Mouse (Mus musculus) spleen, adult 2 months (tissue): ENCODE data around the gene Clec16a.

ENCODE experiments used
- CTCF ChIP-seq: fragments of 200-500 bp; IDR thresholded peaks from 2 replicates; pipeline ENCODE4 v1.5.1; 2011; ENCODE audit warnings: mild to moderate bottlenecking, inconsistent platforms; ENCODE audit not compliant: insufficient read depth, insufficient read length, insufficient replicate concordance; ENCODE audit errors: extremely low read depth
- POLR2A ChIP-seq: fragments of 200-500 bp; IDR thresholded peaks from 2 replicates; pipeline ENCODE4 v1.6.1; 2011; ENCODE audit warnings: low read depth, low read length, inconsistent platforms

- TF ChIP-seq POLR2A: no peak
- TF ChIP-seq CTCF: no peak
Observed at GRCm38 (mm10) chr16:10713441-10714239, 168.5 kb downstream of the Clec16a start.
